Mouse (Mus musculus) left cerebral cortex, adult 9 months (tissue): ENCODE results near the gene Nprl2.

Experiments
- DNase-seq, 2 experiments: peaks; one replicate each; pipeline ENCODE4 v3.0.0; 2022; ENCODE audit warnings: low spot score in 2 of 2

Gene Nprl2

DNA sequence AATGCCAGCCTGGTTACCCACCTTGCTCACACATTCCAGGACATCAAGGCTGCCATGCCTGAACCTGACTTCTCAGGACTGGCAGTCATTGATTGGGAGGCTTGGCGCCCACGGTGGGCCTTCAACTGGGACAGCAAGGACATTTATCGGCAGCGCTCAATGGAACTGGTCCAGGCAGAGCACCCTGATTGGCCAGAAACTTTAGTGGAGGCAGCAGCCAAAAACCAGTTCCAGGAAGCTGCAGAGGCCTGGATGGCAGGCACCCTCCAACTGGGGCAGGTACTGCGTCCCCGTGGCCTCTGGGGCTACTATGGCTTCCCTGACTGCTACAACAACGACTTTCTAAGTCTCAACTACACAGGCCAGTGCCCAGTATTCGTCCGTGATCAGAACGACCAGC lies 35.8 kb downstream of the Nprl2 start:
- no peak for DNase-seq

DNA sequence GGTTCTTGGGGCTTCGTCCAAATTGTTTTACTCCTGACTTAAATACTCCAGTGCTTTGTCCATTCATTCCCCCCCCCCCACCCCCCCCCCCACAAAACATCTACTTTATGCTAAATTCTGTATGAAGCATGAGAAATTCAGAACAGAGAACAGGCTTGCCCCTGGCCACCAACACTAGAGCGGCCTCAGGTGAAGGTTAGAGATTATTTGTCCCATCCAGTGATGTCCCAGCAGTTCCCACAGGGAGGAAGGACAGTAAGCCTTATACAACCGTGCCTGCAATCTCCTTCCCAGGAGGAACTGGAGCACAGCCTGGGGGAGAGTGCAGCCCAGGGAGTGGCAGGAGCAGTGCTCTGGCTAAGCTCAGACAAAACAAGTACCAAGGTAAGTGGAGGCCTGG lies 36.6 kb downstream of the Nprl2 start, which contains the start of gene Naa80:
Gene Naa80 (plus strand): TSS at position 301 of the 400 bp plus-strand sequence.
- no peak for DNase-seq

DNA sequence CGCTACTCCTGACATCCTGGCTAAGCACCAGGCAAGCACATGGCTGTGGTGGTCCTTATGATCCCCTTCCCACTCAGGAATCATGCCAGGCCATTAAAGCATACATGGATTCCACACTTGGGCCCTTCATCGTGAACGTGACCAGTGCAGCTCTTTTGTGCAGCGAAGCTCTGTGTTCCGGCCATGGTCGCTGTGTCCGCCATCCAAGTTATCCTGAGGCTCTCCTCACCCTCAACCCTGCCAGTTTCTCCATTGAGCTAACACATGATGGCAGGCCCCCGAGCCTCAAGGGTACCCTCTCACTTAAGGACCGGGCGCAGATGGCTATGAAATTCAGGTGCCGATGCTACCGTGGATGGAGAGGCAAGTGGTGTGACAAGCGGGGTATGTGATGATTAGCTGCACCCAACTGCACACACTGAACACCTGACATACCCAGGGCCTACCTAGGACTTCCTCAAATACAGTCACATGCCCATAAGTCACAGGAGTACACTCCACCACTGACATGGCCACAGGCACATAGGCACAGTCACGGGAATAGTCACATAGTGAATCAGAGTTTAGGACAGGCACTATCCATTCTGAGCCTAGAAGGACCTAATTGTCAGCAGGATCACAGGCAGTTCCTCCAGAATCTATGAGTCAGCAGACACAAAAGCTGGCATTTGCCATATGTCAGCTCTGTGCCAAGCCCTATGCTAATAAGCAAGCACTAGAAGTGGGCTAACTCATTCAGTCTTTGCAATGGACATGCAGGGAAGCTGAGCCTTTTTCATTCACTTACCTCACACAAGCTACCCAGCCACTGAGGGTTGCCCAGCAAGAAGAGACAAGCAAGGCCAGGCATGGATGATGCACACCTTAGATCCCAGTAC lies 37.2 kb downstream of the Nprl2 start:
- no peak for DNase-seq

GRCm38 (mm10) chr9:107580501-107581317 lies 38.7 kb downstream of the Nprl2 start, which contains the start of gene Hyal3:
Gene Hyal3 (plus strand): TSS chr9:107580818.
- peak; percentile 81 to 90 for DNase-seq

DNA sequence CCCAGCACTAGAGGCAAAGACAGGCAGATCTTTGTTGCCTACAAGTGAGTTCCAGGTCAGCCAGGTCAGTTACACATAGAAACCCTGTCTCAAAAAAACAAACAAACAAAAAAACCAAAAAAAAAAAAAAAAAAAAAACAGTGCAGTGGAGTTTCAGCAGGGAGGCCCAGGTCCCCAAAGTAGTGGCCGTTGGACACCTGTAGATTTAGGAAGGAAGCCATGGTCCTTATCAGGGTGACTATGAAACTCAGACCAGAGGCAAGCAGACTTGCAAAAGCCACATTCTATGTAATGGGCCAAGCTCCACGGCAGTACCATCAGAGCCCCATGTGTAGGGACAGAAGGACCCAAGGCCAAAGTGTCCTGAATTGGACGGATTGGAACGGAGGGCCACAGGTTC lies 39.6 kb downstream of the Nprl2 start:
- no peak for DNase-seq

- no peak for DNase-seq
These were observed 40.6 kb downstream of the Nprl2 start for GRCm38 (mm10) chr9:107582509-107583062.

- DNase-seq = no peak
These were observed 41.1 kb downstream of the Nprl2 start for GRCm38 (mm10) chr9:107583174-107583573.

- DNase-seq = no peak
These were observed 44.5 kb downstream of the Nprl2 start for GRCm38 (mm10) chr9:107586504-107586903.

GRCm38 (mm10) chr9:107586974-107587832 lies 45.2 kb downstream of the Nprl2 start, which contains the start of gene Ifrd2:
Gene Ifrd2 (plus strand): TSS chr9:107587642.
- DNase-seq = peak; percentile 98 to 99

GRCm38 (mm10) chr9:107587833-107588639 lies 46.0 kb downstream of the Nprl2 start:
- DNase-seq = no peak

- no peak for DNase-seq
These were observed 48.2 kb downstream of the Nprl2 start for GRCm38 (mm10) chr9:107590058-107590772.

DNA sequence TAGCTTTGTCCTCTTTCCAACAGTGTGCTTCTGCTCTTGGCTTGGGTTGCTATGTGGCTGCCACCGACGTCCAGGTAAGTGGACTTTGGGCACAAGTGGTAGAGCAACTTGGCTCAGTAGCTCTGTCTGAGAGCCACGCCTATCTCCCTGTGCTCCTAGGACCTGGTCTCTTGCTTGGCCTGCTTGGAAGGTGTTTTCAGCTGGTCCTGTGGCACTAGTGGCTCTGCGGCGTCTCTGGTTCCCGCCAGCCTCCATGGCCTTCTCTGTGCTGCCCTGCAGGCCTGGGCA lies 48.7 kb downstream of the Nprl2 start:
- no peak for DNase-seq

GRCm38 (mm10) chr9:107593101-107593976 lies 51.3 kb downstream of the Nprl2 start:
- no peak for DNase-seq

GRCm38 (mm10) chr9:107594281-107595062 lies 52.4 kb downstream of the Nprl2 start:
- no peak for DNase-seq
